Mouse (Mus musculus): ENCODE data around the gene Capn12.

- no peak for TF ChIP-seq CTCF (IDR thresholded peaks at IDR 0.05; ENCODE audit: low read depth)
- TF ChIP-seq EP300 (optimal IDR thresholded peaks at IDR 0.05): no peak
Observed at GRCm38 (mm10) chr7:28931695-28932039, 50.4 kb downstream of the Capn12 start.
